Mouse (Mus musculus): Measurements from ENCODE around the gene Bri3. TPM values are rescaled to one million over a fixed set of nuclear protein-coding genes. Genes with fewer than 3 reads are reported as not detected.

Bri3 gene
- polyA plus RNA-seq, 1 experiment from 2014 or later = 313 TPM

- Histone ChIP-seq H3K4me2 (replicated peaks; ENCODE audit: low read depth) (no peak overlapping the region), H3K27ac (ENCODE audit: low read depth, low read length) (no peak overlapping the region), H3K4me3 (ENCODE audit: low read depth, low read length) (no peak overlapping the region), H3K27me3 (replicated peaks; ENCODE audit: control insufficient read depth, insufficient read depth, low read length) (no peaks in the 10 kb centered on the region), H3K9ac (ENCODE audit: low read depth, low read length) (no peak overlapping the region), H3K36me3 (ENCODE audit: control insufficient read depth, insufficient read depth) (no peaks in the 10 kb centered on the region), H3K4me1 (replicated peaks; ENCODE audit: control insufficient read depth, insufficient read depth, low read length) (peaks cover 16% of the 10 kb centered on the region), H3K9me3 (ENCODE audit: control insufficient read depth) (no peaks in the 10 kb centered on the region)
- WGBS = 44% methylated on average over 7 of the region's 7 CpGs
- no peak for TF ChIP-seq CTCF (IDR thresholded peaks at IDR 0.05; ENCODE audit: low read depth)
- no peak for ATAC-seq
Observed at GRCm38 (mm10) chr5:144246669-144247068, 2.4 kb downstream of the Bri3 start.

GRCm38 (mm10) chr5:144247307-144247706 is 3.1 kb downstream of the Bri3 start:
- Histone ChIP-seq H3K4me3 (ENCODE audit: low read depth, low read length) (no peak overlapping the region), H3K36me3 (ENCODE audit: control insufficient read depth, insufficient read depth) (no peaks in the 10 kb centered on the region), H3K4me2 (replicated peaks; ENCODE audit: low read depth) (no peak overlapping the region), H3K4me1 (replicated peaks; ENCODE audit: control insufficient read depth, insufficient read depth, low read length) (peaks cover 16% of the 10 kb centered on the region), H3K9me3 (ENCODE audit: control insufficient read depth) (no peaks in the 10 kb centered on the region), H3K27me3 (replicated peaks; ENCODE audit: control insufficient read depth, insufficient read depth, low read length) (no peaks in the 10 kb centered on the region), H3K9ac (ENCODE audit: low read depth, low read length) (no peak overlapping the region), H3K27ac (ENCODE audit: low read depth, low read length) (peak overlapping the region; percentile 47)
- ATAC-seq = no peak
- TF ChIP-seq CTCF (IDR thresholded peaks at IDR 0.05; ENCODE audit: low read depth) = no peak
- 44% methylated on average over 10 of the region's 10 CpGs for WGBS

- Histone ChIP-seq H3K27ac (ENCODE audit: low read depth, low read length) (peak overlapping the region; percentile 47), H3K9ac (ENCODE audit: low read depth, low read length) (no peak overlapping the region), H3K9me3 (ENCODE audit: control insufficient read depth) (no peaks in the 10 kb centered on the region), H3K36me3 (ENCODE audit: control insufficient read depth, insufficient read depth) (no peaks in the 10 kb centered on the region), H3K4me3 (ENCODE audit: low read depth, low read length) (no peak overlapping the region), H3K4me1 (replicated peaks; ENCODE audit: control insufficient read depth, insufficient read depth, low read length) (peaks cover 16% of the 10 kb centered on the region), H3K4me2 (replicated peaks; ENCODE audit: low read depth) (no peak overlapping the region), H3K27me3 (replicated peaks; ENCODE audit: control insufficient read depth, insufficient read depth, low read length) (no peaks in the 10 kb centered on the region)
- ATAC-seq = peak; percentile 80
- 22% methylated on average over 10 of the region's 10 CpGs for WGBS
- TF ChIP-seq CTCF (IDR thresholded peaks at IDR 0.05; ENCODE audit: low read depth) = no peak
Observed at GRCm38 (mm10) chr5:144247906-144248585, 3.8 kb downstream of the Bri3 start.

GRCm38 (mm10) chr5:144249871-144250270 is 5.6 kb downstream of the Bri3 start:
- no peak for ATAC-seq

GRCm38 (mm10) chr5:144251876-144252577 is 7.8 kb downstream of the Bri3 start:
- Histone ChIP-seq H3K9ac (ENCODE audit: low read depth, low read length) (no peak overlapping the region), H3K9me3 (ENCODE audit: control insufficient read depth) (no peaks in the 10 kb centered on the region), H3K27me3 (replicated peaks; ENCODE audit: control insufficient read depth, insufficient read depth, low read length) (no peaks in the 10 kb centered on the region), H3K4me1 (replicated peaks; ENCODE audit: control insufficient read depth, insufficient read depth, low read length) (peaks cover 15% of the 10 kb centered on the region), H3K27ac (ENCODE audit: low read depth, low read length) (no peak overlapping the region), H3K4me3 (ENCODE audit: low read depth, low read length) (no peak overlapping the region), H3K4me2 (replicated peaks; ENCODE audit: low read depth) (no peak overlapping the region), H3K36me3 (ENCODE audit: control insufficient read depth, insufficient read depth) (no peaks in the 10 kb centered on the region; the same call in 1 of the 2 replicates)
- WGBS = 88% methylated on average over 13 of the region's 13 CpGs
- ATAC-seq = no peak
- no peak for TF ChIP-seq CTCF (IDR thresholded peaks at IDR 0.05; ENCODE audit: low read depth)

More at GRCm38 (mm10) chr5:144249871-144250270, 5.6 kb downstream of the Bri3 start:
- H3K27ac ChIP-seq (ENCODE audit: low read depth, low read length) = no peak overlapping the region
- no peak overlapping the region for H3K4me2 ChIP-seq (replicated peaks; ENCODE audit: low read depth)
- H3K36me3 ChIP-seq (ENCODE audit: control insufficient read depth, insufficient read depth) = no peaks in the 10 kb centered on the region
- TF ChIP-seq CTCF (IDR thresholded peaks at IDR 0.05; ENCODE audit: low read depth) = peak; percentile 56
- peaks cover 17% of the 10 kb centered on the region for H3K4me1 ChIP-seq (replicated peaks; ENCODE audit: control insufficient read depth, insufficient read depth, low read length)
- 87% methylated on average over 3 of the region's 3 CpGs for WGBS
- no peaks in the 10 kb centered on the region for H3K27me3 ChIP-seq (replicated peaks; ENCODE audit: control insufficient read depth, insufficient read depth, low read length)
- no peaks in the 10 kb centered on the region for H3K9me3 ChIP-seq (ENCODE audit: control insufficient read depth)
- H3K4me3 ChIP-seq (ENCODE audit: low read depth, low read length) = no peak overlapping the region
- no peak overlapping the region for H3K9ac ChIP-seq (ENCODE audit: low read depth, low read length)

GRCm38 (mm10) chr5:144253212-144253611 is 9.0 kb downstream of the Bri3 start:
- Histone ChIP-seq H3K36me3 (ENCODE audit: control insufficient read depth, insufficient read depth) (peaks cover 9% of the 10 kb centered on the region; the same call in 1 of the 2 replicates), H3K4me2 (replicated peaks; ENCODE audit: low read depth) (no peak overlapping the region), H3K4me1 (replicated peaks; ENCODE audit: control insufficient read depth, insufficient read depth, low read length) (peaks cover 16% of the 10 kb centered on the region; the same call in 1 of the 2 replicates), H3K27me3 (replicated peaks; ENCODE audit: control insufficient read depth, insufficient read depth, low read length) (no peaks in the 10 kb centered on the region), H3K9me3 (ENCODE audit: control insufficient read depth) (no peaks in the 10 kb centered on the region), H3K27ac (ENCODE audit: low read depth, low read length) (no peak overlapping the region), H3K4me3 (ENCODE audit: low read depth, low read length) (no peak overlapping the region), H3K9ac (ENCODE audit: low read depth, low read length) (no peak overlapping the region)
- WGBS = 57% methylated on average over 4 of the region's 4 CpGs
- TF ChIP-seq CTCF (IDR thresholded peaks at IDR 0.05; ENCODE audit: low read depth) = peak; percentile 57
- no peak for ATAC-seq

Data from intestine, postnatal 0 days (tissue).